Mouse (Mus musculus) lung, embryonic 15.5 days (tissue): ENCODE data around the gene Sugp1. TPM values are rescaled to one million over a fixed set of nuclear protein-coding genes. Genes with fewer than 3 reads are reported as not detected.
"Not testable (repeated sequence)": the region's sequence is repeated elsewhere in the genome, so short reads cannot be mapped to it uniquely, and the experiment has no call there.

Experiments
- ATAC-seq: fragments of 200-750 bp; cut with Nextera tagmentation; 2 replicates; pipeline ENCODE4 v1.8.0; 2017; ENCODE audit warnings: moderate number of reproducible peaks, borderline replicate concordance; ENCODE audit not compliant: low FRiP score, low TSS enrichment; ENCODE audit errors: extremely low read depth
- H3K27ac ChIP-seq: fragments of 300-500 bp; sonication (generic); 2 replicates; pipeline ENCODE4 v1.5.1; 2015; ENCODE audit warnings: moderate library complexity, mild to moderate bottlenecking, inconsistent platforms
- H3K27me3 ChIP-seq: fragments of 300-500 bp; sonication (generic); 2 replicates; pipeline ENCODE4 v1.6.1; 2015; ENCODE audit warnings: inconsistent platforms
- H3K36me3 ChIP-seq: fragments of 300-500 bp; sonication (generic); 2 replicates; pipeline ENCODE4 v1.6.1; 2015; ENCODE audit warnings: inconsistent platforms
- H3K4me1 ChIP-seq: fragments of 300-500 bp; sonication (generic); 2 replicates; pipeline ENCODE4 v1.6.1; 2015; ENCODE audit warnings: inconsistent platforms
- H3K4me2 ChIP-seq: fragments of 300-500 bp; sonication (generic); 2 replicates; pipeline ENCODE4 v1.6.1; 2015; ENCODE audit warnings: inconsistent platforms, mild to moderate bottlenecking, moderate library complexity
- H3K4me3 ChIP-seq: fragments of 300-500 bp; sonication (generic); 2 replicates; pipeline ENCODE4 v1.5.1; 2015; ENCODE audit warnings: mild to moderate bottlenecking, inconsistent platforms
- H3K9ac ChIP-seq: fragments of 300-500 bp; sonication (generic); 2 replicates; pipeline ENCODE4 v1.6.1; 2015; ENCODE audit warnings: inconsistent platforms
- H3K9me3 ChIP-seq: fragments of 300-500 bp; sonication (generic); 2 replicates; pipeline ENCODE4 v1.6.1; 2016; ENCODE audit warnings: inconsistent platforms
- WGBS: fragments of 180-500 bp; shearing (Covaris S2); methylation state at CpG from one replicate; pipeline ENCODE4 v1.1.7; 2015; 5-methylcytosine and 5-hydroxymethylcytosine counted together
- polyA plus RNA-seq: library from polyadenylated mRNA; unstranded; fragments of >200 nt; fragmentation: Nextera tagmentation; extraction: Ambion mirVana; gene quantifications from 2 replicates; pipeline ENCODE4 v1.2.1, GENCODE M21; 2015

Gene Sugp1
- polyA plus RNA-seq, 1 experiment from 2014 or later, result 44.8 TPM

GRCm38 (mm10) chr8:70005178-70005577 is 37.4 kb upstream of the Sugp1 start:
- no peak for ATAC-seq
- Histone ChIP-seq H3K36me3 (no peaks in the 10 kb centered on the region), H3K27me3 (no peaks in the 10 kb centered on the region), H3K4me2 (no peak overlapping the region), H3K9me3 (no peaks in the 10 kb centered on the region), H3K4me3 (no peak overlapping the region), H3K9ac (no peak overlapping the region), H3K27ac (no peak overlapping the region), H3K4me1 (peaks cover 12% of the 10 kb centered on the region; the same call in 1 of the 2 replicates)
- 38% methylated on average over 2 of the region's 2 CpGs for WGBS

- H3K9ac ChIP-seq, H3K36me3 ChIP-seq, H3K4me1 ChIP-seq, H3K27ac ChIP-seq, H3K27me3 ChIP-seq, H3K4me3 ChIP-seq, ATAC-seq, H3K4me2 ChIP-seq, H3K9me3 ChIP-seq: not testable (repeated sequence)
- WGBS, result 89% methylated on average over 14 of the region's 14 CpGs
Observed at GRCm38 (mm10) chr8:70010796-70011195, 31.8 kb upstream of the Sugp1 start.

- ATAC-seq, result no peak
- WGBS, result 71% methylated on average over 3 of the region's 3 CpGs
- no peak overlapping the region for H3K4me2 ChIP-seq
- no peak overlapping the region for H3K4me3 ChIP-seq
- H3K4me1 ChIP-seq, result no peaks in the 10 kb centered on the region
- H3K36me3 ChIP-seq, result peaks cover 9% of the 10 kb centered on the region
- no peaks in the 10 kb centered on the region for H3K27me3 ChIP-seq
- no peak overlapping the region for H3K9ac ChIP-seq
- H3K27ac ChIP-seq, result no peak overlapping the region
- H3K9me3 ChIP-seq, result no peaks in the 10 kb centered on the region
Observed at GRCm38 (mm10) chr8:70012350-70012749, 30.3 kb upstream of the Sugp1 start.

- Histone ChIP-seq H3K9ac (no peak overlapping the region), H3K4me2 (no peak overlapping the region), H3K27ac (no peak overlapping the region), H3K4me1 (no peaks in the 10 kb centered on the region), H3K9me3 (no peaks in the 10 kb centered on the region), H3K36me3 (peaks cover 13% of the 10 kb centered on the region), H3K27me3 (no peaks in the 10 kb centered on the region), H3K4me3 (no peak overlapping the region)
- ATAC-seq, result no peak
- 77% methylated on average over 1 of the region's 1 CpGs for WGBS
Observed at GRCm38 (mm10) chr8:70012763-70013162, 29.9 kb upstream of the Sugp1 start.

- peak; percentile 8; the same call in 1 of the 2 replicates for ATAC-seq
- Histone ChIP-seq H3K27me3 (no peaks in the 10 kb centered on the region), H3K4me3 (no peak overlapping the region), H3K4me2 (no peak overlapping the region), H3K36me3 (peaks cover 35% of the 10 kb centered on the region), H3K9ac (no peak overlapping the region), H3K4me1 (no peaks in the 10 kb centered on the region), H3K27ac (no peak overlapping the region), H3K9me3 (no peaks in the 10 kb centered on the region)
- 63% methylated on average over 1 of the region's 1 CpGs for WGBS
Observed at GRCm38 (mm10) chr8:70015017-70015416, 27.6 kb upstream of the Sugp1 start.

- Histone ChIP-seq H3K4me2 (no peak overlapping the region), H3K27me3 (no peaks in the 10 kb centered on the region), H3K9ac (no peak overlapping the region), H3K4me3 (no peak overlapping the region), H3K27ac (no peak overlapping the region), H3K4me1 (no peaks in the 10 kb centered on the region), H3K9me3 (no peaks in the 10 kb centered on the region), H3K36me3 (peaks cover 97% of the 10 kb centered on the region)
- no peak for ATAC-seq
- 87% methylated on average over 8 of the region's 8 CpGs for WGBS
Observed at GRCm38 (mm10) chr8:70023596-70023995, 19.0 kb upstream of the Sugp1 start.

GRCm38 (mm10) chr8:70026151-70026550 is 16.5 kb upstream of the Sugp1 start:
- Histone ChIP-seq H3K27me3 (no peaks in the 10 kb centered on the region), H3K4me1 (no peaks in the 10 kb centered on the region), H3K4me3 (no peak overlapping the region), H3K27ac (no peak overlapping the region), H3K9me3 (no peaks in the 10 kb centered on the region), H3K4me2 (no peak overlapping the region), H3K36me3 (peaks cover 99% of the 10 kb centered on the region), H3K9ac (no peak overlapping the region)
- 89% methylated on average over 2 of the region's 2 CpGs for WGBS
- ATAC-seq, result no peak

GRCm38 (mm10) chr8:70030255-70030654 is 12.4 kb upstream of the Sugp1 start:
- H3K4me1 ChIP-seq, result no peaks in the 10 kb centered on the region
- H3K4me3 ChIP-seq, result no peak overlapping the region
- H3K9ac ChIP-seq, result no peak overlapping the region
- no peaks in the 10 kb centered on the region for H3K9me3 ChIP-seq
- no peak for ATAC-seq
- no peaks in the 10 kb centered on the region for H3K27me3 ChIP-seq
- H3K4me2 ChIP-seq, result no peak overlapping the region
- H3K27ac ChIP-seq, result no peak overlapping the region
- WGBS, result 97% methylated on average over 1 of the region's 1 CpGs
- H3K36me3 ChIP-seq, result peaks cover 63% of the 10 kb centered on the region

- peaks cover 4% of the 10 kb centered on the region; the same call in 1 of the 2 replicates for H3K36me3 ChIP-seq
- H3K4me1 ChIP-seq, result peaks cover 15% of the 10 kb centered on the region
- H3K27ac ChIP-seq, result no peak overlapping the region
- no peak overlapping the region for H3K4me2 ChIP-seq
- no peak for ATAC-seq
- H3K27me3 ChIP-seq, result no peaks in the 10 kb centered on the region
- no peaks in the 10 kb centered on the region for H3K9me3 ChIP-seq
- H3K9ac ChIP-seq, result no peak overlapping the region
- no peak overlapping the region for H3K4me3 ChIP-seq
- WGBS, result 89% methylated on average over 1 of the region's 1 CpGs
Observed at GRCm38 (mm10) chr8:70037994-70038393, 4.6 kb upstream of the Sugp1 start.

GRCm38 (mm10) chr8:70041885-70042546 is 597 bp upstream of the Sugp1 start:
- ATAC-seq, result peak; percentile 13
- peaks cover 4% of the 10 kb centered on the region; the same call in 1 of the 2 replicates for H3K36me3 ChIP-seq
- H3K27me3 ChIP-seq, result no peaks in the 10 kb centered on the region
- H3K4me3 ChIP-seq, result peak overlapping the region; percentile 99
- peaks cover 27% of the 10 kb centered on the region for H3K4me1 ChIP-seq
- WGBS, result 1% methylated on average over 47 of the region's 47 CpGs
- 0 out of 2 replicates have a peak overlapping the region, but pooled peaks have one; percentile 42 for H3K27ac ChIP-seq
- H3K9me3 ChIP-seq, result no peaks in the 10 kb centered on the region
- H3K4me2 ChIP-seq, result peak overlapping the region; percentile 88
- peak overlapping the region; percentile 96 for H3K9ac ChIP-seq

- no peak for ATAC-seq
- Histone ChIP-seq H3K9ac (peak overlapping the region; percentile 96; the same call in 1 of the 2 replicates), H3K9me3 (no peaks in the 10 kb centered on the region), H3K4me3 (peak overlapping the region; percentile 99), H3K4me1 (peaks cover 30% of the 10 kb centered on the region), H3K36me3 (peaks cover 6% of the 10 kb centered on the region), H3K27me3 (no peaks in the 10 kb centered on the region), H3K27ac (no peak overlapping the region), H3K4me2 (peak overlapping the region; percentile 88)
- WGBS, result 87% methylated on average over 5 of the region's 5 CpGs
Observed at GRCm38 (mm10) chr8:70043996-70044395, 1.4 kb downstream of the Sugp1 start.

GRCm38 (mm10) chr8:70049662-70050061 is 7.0 kb downstream of the Sugp1 start:
- H3K4me2 ChIP-seq, result no peak overlapping the region
- H3K9ac ChIP-seq, result no peak overlapping the region
- H3K27ac ChIP-seq, result no peak overlapping the region
- no peaks in the 10 kb centered on the region for H3K9me3 ChIP-seq
- peaks cover 47% of the 10 kb centered on the region for H3K36me3 ChIP-seq
- no peak for ATAC-seq
- no peaks in the 10 kb centered on the region for H3K27me3 ChIP-seq
- no peak overlapping the region for H3K4me3 ChIP-seq
- H3K4me1 ChIP-seq, result peaks cover 7% of the 10 kb centered on the region; the same call in 1 of the 2 replicates
